Mouse (Mus musculus) E14TG2a.4 (cell line): ENCODE results near the gene Ocel1.
A peak's percentile ranks its signal among the peaks of the same experiment; 100 is the strongest.

Experiments used
- H3K27me3 ChIP-seq: 2 replicates; pipeline ENCODE4 v1.6.1; 2014; ENCODE audit warnings: low read length, control low read depth; ENCODE audit not compliant: insufficient read depth
- H3K36me3 ChIP-seq: 2 replicates; pipeline ENCODE4 v1.6.1; 2014; ENCODE audit warnings: low read length, control low read depth; ENCODE audit not compliant: insufficient read depth
- H3K4me1 ChIP-seq: replicated peaks from 2 replicates; pipeline ENCODE4 v1.6.1; 2014; ENCODE audit warnings: low read depth, low read length, control low read depth
- H3K4me3 ChIP-seq: replicated peaks from 2 replicates; pipeline ENCODE4 v1.5.1; 2014; ENCODE audit warnings: mild to moderate bottlenecking, low read length
- H3K9me3 ChIP-seq: 2 replicates; pipeline ENCODE4 v1.6.1; 2014; ENCODE audit warnings: low read length, control low read depth
- CTCF ChIP-seq: conservative IDR thresholded peaks from 2 replicates; pipeline ENCODE4 v1.5.1; 2014; ENCODE audit warnings: low read length
- NANOG ChIP-seq: IDR thresholded peaks from 2 replicates; pipeline ENCODE4 v1.6.1; 2014; ENCODE audit warnings: borderline replicate concordance, low read length, mixed read lengths
- POU5F1 ChIP-seq: IDR thresholded peaks from 2 replicates; pipeline ENCODE4 v1.6.1; 2014; ENCODE audit warnings: low read length, borderline replicate concordance

Gene Ocel1

DNA sequence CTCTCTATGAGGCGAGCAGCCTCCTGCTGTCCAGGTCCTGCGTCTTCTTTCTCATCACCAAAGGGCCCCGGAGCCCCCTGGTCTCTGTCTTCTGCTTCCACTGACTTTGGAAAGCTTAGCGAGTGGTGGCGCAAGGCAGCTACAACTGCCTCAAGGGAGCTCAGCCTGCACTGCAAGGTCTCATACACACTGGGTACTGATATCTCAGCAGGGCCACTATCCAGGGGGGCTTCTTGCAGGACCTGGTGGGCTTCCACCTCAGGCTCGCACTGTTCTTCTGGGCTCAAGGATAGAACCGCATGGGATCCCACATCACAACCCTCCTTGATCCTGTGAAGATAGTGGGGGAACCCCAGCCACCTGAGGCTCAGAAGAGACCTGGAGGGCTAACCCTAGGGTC lies 23.4 kb downstream of the Ocel1 start:
- no peaks in the 10 kb centered on the region for H3K9me3 ChIP-seq
- H3K36me3 ChIP-seq = peaks cover 17% of the 10 kb centered on the region
- H3K27me3 ChIP-seq = no peaks in the 10 kb centered on the region
- no peak overlapping the region for H3K4me3 ChIP-seq
- H3K4me1 ChIP-seq = peaks cover 54% of the 10 kb centered on the region
- TF ChIP-seq CTCF = no peak
- no peak for TF ChIP-seq NANOG
- no peak for TF ChIP-seq POU5F1

DNA sequence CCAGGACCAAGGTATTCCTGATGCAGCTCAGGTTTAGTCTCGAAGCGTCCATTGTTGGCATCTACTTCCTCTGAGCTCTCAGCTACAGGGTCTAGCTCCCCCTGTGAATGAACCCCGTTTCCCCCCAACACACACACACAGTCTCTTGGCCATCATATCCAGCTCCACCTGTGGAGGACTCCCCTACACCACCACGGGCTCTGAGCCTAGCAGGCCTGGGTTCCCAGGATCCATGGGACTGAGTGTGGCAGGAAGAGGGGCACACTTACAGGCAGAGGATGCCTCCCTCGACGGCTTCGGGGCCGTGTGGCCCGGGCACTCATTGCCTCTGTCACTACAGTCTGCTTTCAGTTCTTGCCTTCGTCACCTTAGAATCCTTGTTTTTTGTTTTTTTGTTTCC lies 24.0 kb downstream of the Ocel1 start:
- Histone ChIP-seq H3K36me3 (peaks cover 20% of the 10 kb centered on the region), H3K27me3 (no peaks in the 10 kb centered on the region), H3K4me3 (no peak overlapping the region), H3K4me1 (peaks cover 57% of the 10 kb centered on the region), H3K9me3 (no peaks in the 10 kb centered on the region)
- TF ChIP-seq POU5F1 (no peak), CTCF (no peak), NANOG (no peak)

DNA sequence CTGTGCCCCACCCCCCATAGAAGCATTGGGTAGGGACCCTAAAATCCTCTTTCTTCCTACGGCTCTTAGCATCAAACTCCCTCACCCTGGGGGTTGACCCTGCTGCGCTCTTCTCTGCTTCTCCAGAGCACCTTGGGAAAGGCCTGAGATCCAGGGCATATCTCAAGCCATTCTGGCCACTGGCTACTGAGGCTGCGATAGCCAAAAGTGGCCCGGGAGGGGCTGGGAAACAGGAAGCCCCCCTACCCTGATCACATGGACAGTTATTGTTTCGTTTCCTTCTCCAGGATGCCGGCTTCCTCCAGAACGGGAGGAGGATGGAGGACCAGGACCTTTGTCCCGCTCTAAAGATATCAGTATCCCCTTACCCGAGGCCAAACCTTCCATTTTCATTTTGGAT lies 24.5 kb downstream of the Ocel1 start, which contains the start of gene Ushbp1:
Gene Ushbp1 (minus strand): TSS at position 174 of the 400 bp plus-strand sequence.
- Histone ChIP-seq H3K4me1 (peaks cover 54% of the 10 kb centered on the region), H3K9me3 (no peaks in the 10 kb centered on the region), H3K27me3 (no peaks in the 10 kb centered on the region), H3K36me3 (peaks cover 25% of the 10 kb centered on the region), H3K4me3 (peak within 1 kb of the TSS; percentile 95)
- TF ChIP-seq POU5F1 (no peak), CTCF (no peak), NANOG (no peak)

DNA sequence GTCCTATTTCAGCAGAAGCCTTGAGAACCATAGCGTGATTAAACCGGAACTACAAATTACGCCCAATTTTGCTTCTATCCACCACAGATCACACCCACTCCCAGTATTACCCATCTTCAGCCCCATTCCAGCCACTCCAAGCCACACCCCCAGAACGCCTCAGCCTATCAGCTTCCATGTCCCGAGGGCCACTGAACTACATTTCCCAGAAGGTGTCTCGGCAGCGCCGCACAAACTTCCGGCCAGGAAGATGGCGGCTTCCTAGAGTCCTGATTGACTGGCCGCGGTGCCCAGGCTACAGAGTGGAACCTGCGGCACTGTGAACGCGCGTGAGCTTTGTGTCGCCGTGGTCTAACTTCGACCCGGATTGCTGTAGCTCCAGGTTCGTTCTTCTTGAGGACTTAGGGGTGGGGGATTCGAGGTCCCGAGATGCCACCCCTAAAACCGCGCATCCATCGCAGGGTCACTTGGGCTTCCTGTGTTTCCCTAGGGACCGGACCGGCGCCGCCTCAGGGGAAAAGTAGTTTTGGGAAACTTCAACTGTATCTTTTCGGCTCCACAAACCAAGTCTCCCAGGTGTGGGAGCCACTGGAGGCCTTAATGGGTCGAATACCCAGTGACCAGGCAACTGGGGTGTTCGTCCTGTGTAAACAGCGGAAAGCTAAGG lies 25.7 kb downstream of the Ocel1 start, which contains the start of gene Babam1:
Gene Babam1 (plus strand): TSS at position 223 of the 667 bp plus-strand sequence.
- TF ChIP-seq NANOG (no peak), POU5F1 (no peak), CTCF (no peak)
- Histone ChIP-seq H3K4me3 (peak within 1 kb of the TSS; percentile 95), H3K36me3 (peaks cover 36% of the 10 kb centered on the region), H3K27me3 (no peaks in the 10 kb centered on the region), H3K4me1 (peaks cover 45% of the 10 kb centered on the region), H3K9me3 (no peaks in the 10 kb centered on the region)

DNA sequence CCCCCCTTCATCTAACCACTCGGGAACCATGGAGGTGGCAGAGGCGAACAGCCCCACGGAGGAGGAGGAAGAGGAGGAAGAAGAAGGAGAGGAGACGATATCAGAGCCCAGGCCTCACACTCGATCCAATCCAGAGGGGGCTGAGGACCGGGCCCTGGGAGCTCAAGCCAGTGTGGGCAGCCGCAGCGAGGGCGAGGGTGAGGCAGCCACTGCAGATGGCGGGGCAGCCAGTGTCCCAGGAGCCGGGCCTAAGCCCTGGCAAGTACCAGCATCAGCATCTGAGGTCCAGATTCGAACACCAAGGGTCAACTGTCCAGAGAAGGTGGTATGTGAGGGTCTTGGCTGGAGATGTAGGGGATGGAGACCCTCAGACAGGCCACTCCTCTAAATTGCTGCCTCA lies 26.6 kb downstream of the Ocel1 start:
- no peak for TF ChIP-seq POU5F1
- no peak for TF ChIP-seq NANOG
- no peak for TF ChIP-seq CTCF
- H3K9me3 ChIP-seq = no peaks in the 10 kb centered on the region
- peaks cover 41% of the 10 kb centered on the region for H3K36me3 ChIP-seq
- peaks cover 49% of the 10 kb centered on the region for H3K4me1 ChIP-seq
- no peaks in the 10 kb centered on the region for H3K27me3 ChIP-seq
- H3K4me3 ChIP-seq = peak overlapping the region; percentile 95

DNA sequence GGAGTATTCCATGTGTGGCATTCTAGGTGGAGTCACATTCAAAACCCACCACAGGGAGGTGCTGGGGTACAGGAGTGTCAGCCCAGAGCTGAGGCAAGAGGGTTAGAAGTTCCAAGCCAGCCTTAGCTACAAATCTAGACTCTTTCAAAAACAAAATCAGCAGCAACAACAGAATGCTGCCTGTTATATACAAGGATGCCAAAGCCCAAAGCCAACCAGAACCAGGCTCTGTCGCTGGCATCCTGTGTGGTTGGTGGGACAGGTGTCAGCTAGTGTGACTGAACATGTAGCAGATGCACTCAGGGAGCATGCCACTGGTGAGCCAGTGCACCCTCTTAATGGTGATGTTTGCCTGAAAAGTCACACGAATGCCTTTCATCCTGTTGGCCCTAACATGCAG lies 29.7 kb downstream of the Ocel1 start:
- no peak for TF ChIP-seq POU5F1
- no peak for TF ChIP-seq CTCF
- no peak for TF ChIP-seq NANOG
- Histone ChIP-seq H3K4me3 (no peak overlapping the region), H3K36me3 (peaks cover 64% of the 10 kb centered on the region), H3K4me1 (peaks cover 60% of the 10 kb centered on the region), H3K27me3 (no peaks in the 10 kb centered on the region), H3K9me3 (no peaks in the 10 kb centered on the region)

DNA sequence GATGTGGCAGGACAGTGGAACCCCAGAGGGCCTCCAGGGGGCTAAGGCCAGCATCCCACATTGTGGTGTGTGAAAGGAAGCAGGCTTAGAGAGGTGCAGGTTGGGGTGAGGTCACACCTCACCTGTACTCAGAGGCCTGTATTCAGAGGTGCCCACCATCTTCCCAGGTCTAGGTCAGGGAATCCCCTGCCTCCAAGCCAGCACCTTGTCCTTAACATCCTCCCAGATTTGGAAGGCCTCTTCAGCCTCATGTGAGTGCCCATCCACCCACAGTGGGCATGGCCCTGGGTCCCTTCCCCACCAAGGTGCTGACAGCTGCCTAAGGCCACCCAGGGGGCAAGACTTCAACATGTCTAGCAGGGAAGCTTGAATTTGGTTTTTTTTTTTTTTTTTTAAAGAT lies 30.4 kb downstream of the Ocel1 start:
- Histone ChIP-seq H3K27me3 (no peaks in the 10 kb centered on the region), H3K4me1 (peaks cover 55% of the 10 kb centered on the region), H3K9me3 (no peaks in the 10 kb centered on the region), H3K4me3 (no peak overlapping the region), H3K36me3 (peaks cover 64% of the 10 kb centered on the region)
- TF ChIP-seq CTCF (no peak), NANOG (no peak), POU5F1 (no peak)

DNA sequence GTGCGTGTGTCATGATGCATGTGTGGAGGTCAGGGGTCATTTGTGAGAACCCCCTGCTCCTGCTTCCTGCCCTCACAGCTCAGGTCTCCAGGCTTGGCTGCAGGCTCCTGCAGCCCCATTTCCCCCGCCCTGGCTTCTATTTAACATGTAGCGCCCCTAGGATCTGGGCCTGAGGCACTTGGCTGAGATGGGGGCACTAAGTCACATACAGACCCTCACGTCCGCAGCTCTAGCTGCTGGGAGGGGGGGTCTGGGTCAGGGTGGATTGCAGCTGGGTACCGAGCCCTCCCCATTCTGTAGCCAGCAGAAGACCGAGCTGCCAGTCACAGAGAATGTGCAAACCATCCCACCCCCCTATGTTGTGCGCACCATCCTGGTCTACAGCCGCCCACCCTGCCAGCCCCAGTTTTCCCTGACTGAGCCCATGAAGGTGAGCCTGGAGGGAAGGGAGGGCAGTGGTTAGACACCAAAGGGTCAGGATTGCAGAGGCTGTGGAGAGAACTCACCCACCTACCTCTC lies 31.4 kb downstream of the Ocel1 start:
- peak overlapping the region; percentile 100; the same call in 1 of the 2 replicates for H3K4me3 ChIP-seq
- no peak for TF ChIP-seq NANOG
- TF ChIP-seq CTCF = no peak
- no peak for TF ChIP-seq POU5F1
- H3K36me3 ChIP-seq = peaks cover 72% of the 10 kb centered on the region
- no peaks in the 10 kb centered on the region for H3K27me3 ChIP-seq
- peaks cover 60% of the 10 kb centered on the region for H3K4me1 ChIP-seq
- no peaks in the 10 kb centered on the region for H3K9me3 ChIP-seq
